Mouse (Mus musculus) heart, adult 2 months (tissue): ENCODE measurements around the gene Lamc1. TPM values are rescaled to one million over a fixed set of nuclear protein-coding genes. Genes with fewer than 3 reads are reported as not detected.

ENCODE experiments used
- DNase-seq, 2 experiments: peaks; one replicate each; pipeline ENCODE4 v3.0.0; 2021
- H3K27ac ChIP-seq: fragments of 200-600 bp; 2 replicates; pipeline ENCODE4 v1.8.1; 2022
- H3K27me3 ChIP-seq: fragments of 200-500 bp; 2 replicates; pipeline ENCODE4 v1.6.1; 2012; ENCODE audit warnings: mild to moderate bottlenecking, low read length, inconsistent platforms, mixed read lengths; ENCODE audit not compliant: control insufficient read depth, insufficient read depth
- H3K36me3 ChIP-seq: fragments of 200-500 bp; 2 replicates; pipeline ENCODE4 v1.6.1; 2012; ENCODE audit warnings: low read length, inconsistent platforms; ENCODE audit not compliant: control insufficient read depth, insufficient read depth
- H3K4me1 ChIP-seq: fragments of 200-500 bp; 2 replicates; pipeline ENCODE4 v1.6.1; 2011; ENCODE audit warnings: low read length; ENCODE audit not compliant: control insufficient read depth, insufficient read depth
- H3K4me3 ChIP-seq: fragments of 200-600 bp; 2 replicates; pipeline ENCODE4 v1.8.1; 2022
- H3K79me2 ChIP-seq: fragments of 200-500 bp; replicated peaks from 2 replicates; pipeline ENCODE4 v1.6.1; 2012; ENCODE audit warnings: mild to moderate bottlenecking, inconsistent platforms, low read length, moderate library complexity, mixed read lengths; ENCODE audit not compliant: control insufficient read depth, insufficient read depth
- H3K9ac ChIP-seq: fragments of 200-500 bp; 2 replicates; pipeline ENCODE4 v1.6.1; 2012; ENCODE audit warnings: low read depth, mild to moderate bottlenecking, control low read depth, inconsistent platforms, low read length, mixed read lengths
- CTCF ChIP-seq: fragments of 200-600 bp; IDR thresholded peaks from 2 replicates; pipeline ENCODE4 v1.8.1; 2022; ENCODE audit warnings: antibody characterized with exemption, mild to moderate bottlenecking, moderate library complexity
- EP300 ChIP-seq: fragments of 200-500 bp; IDR thresholded peaks from 2 replicates; pipeline ENCODE4 v1.6.1; 2011; ENCODE audit warnings: low read depth, low read length, control low read depth; ENCODE audit not compliant: insufficient read depth
- POLR2A ChIP-seq: fragments of 200-500 bp; IDR thresholded peaks from 2 replicates; pipeline ENCODE4 v1.6.1; 2011; ENCODE audit warnings: mild to moderate bottlenecking, low read depth, low read length, control low read depth; ENCODE audit not compliant: insufficient read depth
- WGBS: fragments of 180-500 bp; shearing (Covaris S2); methylation state at CpG from one replicate; pipeline ENCODE4 v1.1.7; 2018; 5-methylcytosine and 5-hydroxymethylcytosine counted together
- intact Hi-C: fragments of 180-260 bp; cut with DNase I; formaldehyde crosslinking; loops from one replicate; pipeline ENCODE4 v1.15.1; 2025
- polyA plus RNA-seq: library from polyadenylated mRNA; depleted of rRNA; stranded (reverse); fragments of >200 nt; gene quantifications from 2 replicates; pipeline ENCODE4 v1.2.3, GENCODE M21; 2012
- total RNA-seq, 2 experiments: library from RNA; stranded (reverse); gene quantifications; 2 replicates each; pipeline ENCODE4 v1.2.3; 2021

Lamc1 gene
- total and polyA plus RNA-seq, 3 experiments = 103 to 116 (median 111) TPM

DNA sequence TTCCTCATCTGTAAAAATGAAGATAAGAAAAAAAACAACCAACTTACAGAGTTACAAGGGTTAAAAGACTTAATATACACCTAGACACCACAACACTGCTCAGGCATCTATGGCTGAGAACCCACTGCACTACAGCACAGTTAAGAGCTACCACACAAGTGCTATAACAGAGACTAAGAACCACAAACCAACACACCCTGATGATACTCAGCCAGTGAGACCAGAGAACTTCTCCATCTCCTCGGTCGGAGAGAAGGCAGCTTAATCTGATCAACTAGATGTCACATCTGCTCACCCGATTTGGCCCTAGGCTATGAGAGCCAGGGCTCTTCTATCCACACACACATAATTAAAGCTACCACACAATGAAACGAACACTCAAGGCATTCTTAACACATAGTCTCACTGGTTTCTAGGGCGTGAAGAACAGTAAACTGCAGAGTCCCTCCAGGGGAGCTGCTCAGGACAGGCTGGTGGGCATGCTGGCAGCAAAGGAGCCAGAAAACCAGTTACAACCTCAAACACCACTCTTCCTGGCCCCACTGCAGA is 72.8 kb downstream of the Lamc1 start:
- H3K9ac ChIP-seq = no peak overlapping the region
- H3K27me3 ChIP-seq = no peaks in the 10 kb centered on the region
- intact Hi-C loops = no loop called here
- WGBS = 79% methylated on average over 5 of the region's 5 CpGs
- TF ChIP-seq EP300 = no peak
- no peak for TF ChIP-seq POLR2A
- TF ChIP-seq CTCF = no peak
- DNase-seq = no peak
- peaks cover 9% of the 10 kb centered on the region for H3K79me2 ChIP-seq
- H3K27ac ChIP-seq = no peak overlapping the region
- H3K4me1 ChIP-seq = peaks cover 6% of the 10 kb centered on the region
- H3K4me3 ChIP-seq = no peak overlapping the region
- peaks cover 4% of the 10 kb centered on the region for H3K36me3 ChIP-seq

DNA sequence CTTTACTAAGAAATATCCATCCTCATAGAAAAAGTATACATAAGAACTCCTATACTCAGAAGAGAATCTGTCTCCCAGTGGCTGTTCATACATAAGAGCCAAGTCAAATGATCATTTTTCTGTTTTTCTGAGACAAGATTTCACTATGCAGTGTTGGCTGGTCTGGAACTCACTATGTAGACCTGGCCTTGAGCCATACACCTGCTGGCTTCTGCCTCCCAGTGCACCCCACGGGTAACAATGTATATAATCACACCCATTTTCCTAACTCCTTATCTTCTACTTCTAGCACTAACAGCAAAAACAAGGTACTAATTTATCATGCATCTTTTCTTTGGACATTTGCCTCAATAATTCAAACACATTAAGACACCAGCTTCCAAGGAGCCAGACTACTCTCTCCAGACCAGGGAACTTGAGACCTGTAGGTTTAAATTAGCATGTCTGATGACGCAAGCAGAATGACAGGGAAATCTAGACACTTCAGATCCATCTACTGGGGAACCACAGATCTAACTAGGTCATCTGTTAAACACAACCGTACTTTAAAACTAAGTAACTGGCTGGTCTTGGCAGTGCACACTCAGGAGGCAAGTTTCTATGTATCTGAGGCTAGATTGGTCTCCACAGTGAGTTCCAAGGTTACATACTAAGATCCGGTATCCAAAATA is 79.9 kb downstream of the Lamc1 start:
- no peak overlapping the region for H3K9ac ChIP-seq

DNA sequence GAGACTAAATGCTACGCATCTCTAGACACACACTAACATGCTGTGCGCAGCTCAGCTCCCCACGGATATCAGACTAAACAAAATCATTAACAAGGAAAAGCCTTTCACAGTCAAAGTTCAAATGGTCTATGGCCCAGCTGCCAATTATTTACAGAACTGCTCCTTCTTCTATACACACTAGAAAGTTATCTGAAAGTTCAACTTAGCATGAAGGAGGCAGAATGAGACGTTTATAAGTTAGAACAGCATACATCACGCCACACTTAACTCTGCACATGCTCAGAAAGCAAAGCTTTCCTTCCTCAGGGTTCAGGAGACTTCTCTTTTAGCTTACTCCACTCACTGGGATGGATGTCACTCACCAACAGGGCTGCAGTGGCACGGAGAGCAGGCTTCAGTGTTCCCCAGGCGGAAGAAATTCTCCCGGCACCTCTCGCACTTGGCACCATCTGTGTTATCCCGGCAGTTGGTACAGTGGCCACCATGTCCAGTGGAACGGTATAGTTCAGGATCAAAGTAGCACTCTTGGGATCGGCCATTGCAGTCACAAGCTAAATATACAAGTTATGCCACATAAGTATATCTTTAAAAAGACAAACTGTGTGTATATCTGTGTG is 80.9 kb downstream of the Lamc1 start:
- Histone ChIP-seq H3K4me1 (no peaks in the 10 kb centered on the region), H3K9ac (no peak overlapping the region), H3K4me3 (no peak overlapping the region), H3K27ac (no peak overlapping the region), H3K79me2 (no peaks in the 10 kb centered on the region; the same call in 1 of the 2 replicates), H3K27me3 (no peaks in the 10 kb centered on the region), H3K36me3 (peaks cover 2% of the 10 kb centered on the region)
- WGBS = 93% methylated on average over 12 of the region's 12 CpGs
- intact Hi-C loops = no loop called here
- DNase-seq = no peak
- TF ChIP-seq POLR2A (no peak), CTCF (no peak), EP300 (no peak)

More for the DNA sequence above, 79.9 kb downstream of the Lamc1 start:
- intact Hi-C loops = no loop called here
- no peak for TF ChIP-seq POLR2A
- TF ChIP-seq CTCF = no peak
- no peak for TF ChIP-seq EP300
- Histone ChIP-seq H3K79me2 (no peaks in the 10 kb centered on the region; the same call in 1 of the 2 replicates), H3K4me1 (no peaks in the 10 kb centered on the region), H3K27ac (no peak overlapping the region), H3K4me3 (no peak overlapping the region), H3K36me3 (peaks cover 2% of the 10 kb centered on the region), H3K27me3 (no peaks in the 10 kb centered on the region)
- 71% methylated on average over 4 of the region's 4 CpGs for WGBS
- no peak for DNase-seq

DNA sequence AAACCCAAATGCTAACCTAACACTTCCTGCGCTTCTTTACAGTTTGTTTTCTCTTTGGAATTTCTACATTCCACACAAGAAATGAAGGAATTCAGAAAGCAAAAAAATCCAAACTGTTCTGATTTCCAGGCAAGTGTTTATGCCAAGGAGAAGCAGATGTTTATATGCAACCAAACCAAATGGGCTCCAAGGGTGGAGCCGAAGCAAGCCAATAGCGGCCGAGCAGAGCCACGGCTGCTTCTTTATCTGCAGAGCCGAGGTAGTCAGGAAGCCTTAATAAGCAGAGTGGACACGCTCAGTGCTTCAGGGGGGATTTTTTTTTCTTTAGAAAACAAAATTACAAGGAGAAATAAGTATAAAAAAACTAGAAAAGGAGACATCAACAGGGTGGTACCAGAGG is 91.2 kb downstream of the Lamc1 start:
- H3K27ac ChIP-seq = peak overlapping the region; percentile 28

DNA sequence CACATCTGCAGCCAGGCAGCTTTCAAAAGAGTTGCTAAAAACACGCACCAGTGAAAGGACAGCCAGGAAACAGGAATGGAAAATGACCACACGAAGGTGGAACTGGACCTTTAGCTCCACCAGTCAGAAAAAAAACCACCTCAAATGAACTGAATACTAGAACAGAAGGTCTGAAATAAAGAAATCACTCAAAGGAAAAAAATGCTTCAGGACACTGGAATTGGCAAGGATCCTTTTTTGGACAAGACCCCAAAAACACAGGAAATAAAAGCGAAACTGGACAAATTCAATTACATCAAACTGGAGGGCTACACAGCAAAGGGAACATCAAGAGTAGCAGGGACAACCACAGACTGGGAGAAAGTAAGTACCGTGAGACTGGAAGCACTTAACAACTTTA is 97.0 kb downstream of the Lamc1 start:
- intact Hi-C loops = no loop called here
- H3K27me3 ChIP-seq = no peaks in the 10 kb centered on the region
- no peak for DNase-seq
- WGBS = 25% methylated on average over 4 of the region's 4 CpGs
- peaks cover 2% of the 10 kb centered on the region for H3K4me1 ChIP-seq
- no peak overlapping the region for H3K4me3 ChIP-seq
- peaks cover 4% of the 10 kb centered on the region for H3K36me3 ChIP-seq
- TF ChIP-seq POLR2A (no peak), CTCF (no peak), EP300 (no peak)
- peak overlapping the region; percentile 40 for H3K27ac ChIP-seq
- no peaks in the 10 kb centered on the region for H3K79me2 ChIP-seq
- H3K9ac ChIP-seq = peak overlapping the region; percentile 1; the same call in 1 of the 2 replicates

More for the DNA sequence above, 91.2 kb downstream of the Lamc1 start:
- TF ChIP-seq CTCF = no peak
- TF ChIP-seq EP300 = no peak
- TF ChIP-seq POLR2A = no peak
- WGBS = 63% methylated on average over 7 of the region's 7 CpGs
- Histone ChIP-seq H3K4me3 (no peak overlapping the region), H3K79me2 (no peaks in the 10 kb centered on the region), H3K36me3 (peaks cover 4% of the 10 kb centered on the region), H3K9ac (no peak overlapping the region), H3K4me1 (peaks cover 3% of the 10 kb centered on the region; the same call in 1 of the 2 replicates), H3K27me3 (no peaks in the 10 kb centered on the region)
- intact Hi-C loops = no loop called here
- peak in 1 of 2 experiments; percentile 56 for DNase-seq

DNA sequence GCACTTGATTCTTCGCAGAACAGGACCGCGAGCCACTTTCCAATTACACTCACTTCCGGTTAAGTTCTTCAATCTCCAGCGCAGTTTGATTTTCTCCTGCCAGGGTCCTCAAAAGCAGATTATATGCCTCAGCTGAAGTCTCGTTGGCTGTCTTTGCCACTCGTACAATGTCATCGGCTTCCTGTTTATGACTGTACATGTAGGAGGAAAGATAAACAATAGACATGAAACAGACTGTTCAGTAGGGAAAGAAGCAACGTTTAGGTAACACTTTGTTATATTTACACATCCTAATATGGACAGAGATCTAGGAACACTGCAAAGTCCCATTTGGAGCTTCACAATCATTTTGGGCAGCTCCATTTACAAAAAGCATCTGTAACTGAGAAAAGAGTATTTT is 100.9 kb downstream of the Lamc1 start:
- Histone ChIP-seq H3K4me1 (peaks cover 2% of the 10 kb centered on the region), H3K27ac (no peak overlapping the region), H3K79me2 (no peaks in the 10 kb centered on the region; the same call in 1 of the 2 replicates), H3K9ac (no peak overlapping the region), H3K4me3 (no peak overlapping the region), H3K36me3 (peaks cover 8% of the 10 kb centered on the region), H3K27me3 (no peaks in the 10 kb centered on the region)
- 62% methylated on average over 9 of the region's 9 CpGs for WGBS
- intact Hi-C loops = no loop called here
- no peak for DNase-seq
- TF ChIP-seq CTCF = no peak
- TF ChIP-seq POLR2A = no peak
- TF ChIP-seq EP300 = no peak
